Mouse (Mus musculus) kidney, adult 2 months (tissue): ENCODE results near the gene Bglap3.

Experiments used
- CTCF ChIP-seq: fragments of 200-500 bp; conservative IDR thresholded peaks from 2 replicates; pipeline ENCODE4 v1.5.1; 2011; ENCODE audit warnings: low read depth, mild to moderate bottlenecking, control low read depth, low read length, moderate library complexity, mixed read lengths; ENCODE audit not compliant: insufficient read depth, insufficient read length
- POLR2A ChIP-seq: fragments of 200-500 bp; IDR thresholded peaks from one replicate; pipeline ENCODE4 v1.6.1; 2011; ENCODE audit warnings: low read depth, low read length, control low read depth

- TF ChIP-seq CTCF (no peak), POLR2A (no peak)
These were observed 13.0 kb downstream of the Bglap3 start for GRCm38 (mm10) chr3:88359584-88359983.
